Mouse (Mus musculus) thymus, postnatal 14 days (tissue): Measurements from ENCODE around the gene Pou3f3.

Source experiments
- DNase-seq: peaks from one replicate; pipeline ENCODE4 v3.0.0; 2021

Pou3f3 gene

GRCm38 (mm10) chr1:42694665-42695577 is 647 bp upstream of the Pou3f3 start:
- DNase-seq, result no peak

- no peak for DNase-seq
Observed at GRCm38 (mm10) chr1:42696371-42697031, 933 bp downstream of the Pou3f3 start.

GRCm38 (mm10) chr1:42697321-42697755 is 1.8 kb downstream of the Pou3f3 start:
- DNase-seq, result no peak

GRCm38 (mm10) chr1:42697756-42698583 is 2.4 kb downstream of the Pou3f3 start:
- no peak for DNase-seq

- no peak for DNase-seq
Observed at GRCm38 (mm10) chr1:42698584-42699333, 3.2 kb downstream of the Pou3f3 start.

GRCm38 (mm10) chr1:42699471-42699871 is 3.9 kb downstream of the Pou3f3 start:
- DNase-seq, result no peak

GRCm38 (mm10) chr1:42700171-42700570 is 4.6 kb downstream of the Pou3f3 start:
- no peak for DNase-seq

- DNase-seq, result no peak
Observed at GRCm38 (mm10) chr1:42700815-42701214, 5.2 kb downstream of the Pou3f3 start.

- no peak for DNase-seq
Observed at GRCm38 (mm10) chr1:42701833-42702611, 6.5 kb downstream of the Pou3f3 start.

GRCm38 (mm10) chr1:42702984-42703383 is 7.4 kb downstream of the Pou3f3 start:
- DNase-seq, result no peak

GRCm38 (mm10) chr1:42703424-42703823 is 7.9 kb downstream of the Pou3f3 start:
- no peak for DNase-seq

GRCm38 (mm10) chr1:42703851-42704613 is 8.5 kb downstream of the Pou3f3 start:
- DNase-seq, result no peak

- no peak for DNase-seq
Observed at GRCm38 (mm10) chr1:42704981-42705810, 9.6 kb downstream of the Pou3f3 start.

GRCm38 (mm10) chr1:42705811-42706160 is 10.2 kb downstream of the Pou3f3 start:
- no peak for DNase-seq

- DNase-seq, result no peak
Observed at GRCm38 (mm10) chr1:42707196-42707595, 11.6 kb downstream of the Pou3f3 start.

GRCm38 (mm10) chr1:42707611-42708130 is 12.1 kb downstream of the Pou3f3 start:
- DNase-seq, result no peak

- DNase-seq, result no peak
Observed at GRCm38 (mm10) chr1:42709024-42709423, 13.5 kb downstream of the Pou3f3 start.

- DNase-seq, result no peak
Observed at GRCm38 (mm10) chr1:42709431-42710160, 14.0 kb downstream of the Pou3f3 start.

GRCm38 (mm10) chr1:42710234-42710633 is 14.7 kb downstream of the Pou3f3 start:
- no peak for DNase-seq
